Mouse (Mus musculus): ENCODE measurements at regions not wholly inside any gene's neighbourhood (a gene's known extent, or its start where the extent isn't known, plus 50 kb on each side); places are given as distances from the start of the nearest gene placed in this dataset.

GRCm38 (mm10) chrX:117953669-117954068 lies 473.4 kb upstream of the Tgif2lx2 start:
- no peaks in the 10 kb centered on the region for H3K36me3 ChIP-seq (ENCODE audit: control insufficient read depth in 1 of 2, insufficient read depth in 2 of 2, low read length in 2 of 2)
- H3K9me3 ChIP-seq (replicated peaks; ENCODE audit: insufficient read depth, low read length) = no peaks in the 10 kb centered on the region
- no peaks in the 10 kb centered on the region for H3K79me2 ChIP-seq (ENCODE audit: control insufficient read depth, insufficient read depth, low read length, poor library complexity)
- H3K27me3 ChIP-seq (ENCODE audit: control insufficient read depth in 1 of 2, insufficient read depth in 2 of 2, low read length in 2 of 2) = no peaks in the 10 kb centered on the region
- no peak overlapping the region for H3K27ac ChIP-seq (ENCODE audit: control insufficient read depth, low read depth, low read length)
- no peak overlapping the region for H3K9ac ChIP-seq (ENCODE audit: control insufficient read depth, low read depth, low read length, poor library complexity, severe bottlenecking)
- no peak overlapping the region for H3K4me3 ChIP-seq (ENCODE audit: control insufficient read depth in 1 of 2, insufficient read depth in 1 of 2, low read depth in 2 of 2, low read length in 2 of 2)
- no peak for TF ChIP-seq ZMIZ1 (IDR thresholded peaks at IDR 0.05; ENCODE audit: low read depth, low read length)
- no peak for TF ChIP-seq MEF2A (IDR thresholded peaks at IDR 0.05; ENCODE audit: extremely low read depth, insufficient replicate concordance, low read depth, low read length, poor library complexity, severe bottlenecking)
- no peak for TF ChIP-seq MAX (IDR thresholded peaks at IDR 0.05; ENCODE audit: low read length)
- TF ChIP-seq NELFE (IDR thresholded peaks at IDR 0.05; ENCODE audit: low read depth, low read length) = no peak
- no peak for TF ChIP-seq USF2 (IDR thresholded peaks at IDR 0.05; ENCODE audit: borderline replicate concordance in 1 of 2, insufficient read depth in 1 of 2, low read depth in 1 of 2, low read length in 2 of 2)
- no peak for TF ChIP-seq BHLHE40 (IDR thresholded peaks at IDR 0.05; ENCODE audit: borderline replicate concordance, low read depth, low read length)
- no peak for TF ChIP-seq MYB (IDR thresholded peaks at IDR 0.05; ENCODE audit: low read depth, low read length)
- no peak for TF ChIP-seq ETS1 (IDR thresholded peaks at IDR 0.05; ENCODE audit: low read depth, low read length)
- TF ChIP-seq SIN3A (IDR thresholded peaks at IDR 0.05; ENCODE audit: low read length) = no peak
- peak; percentile 45; the same call in 1 of the 2 replicates for TF ChIP-seq RCOR1 (IDR thresholded peaks at IDR 0.05; ENCODE audit: low read depth, low read length)
- TF ChIP-seq EP300 (IDR thresholded peaks at IDR 0.05; ENCODE audit: low read depth in 1 of 2, low read length in 2 of 2) = peak; percentile 52 to 63
- no peak for TF ChIP-seq USF1 (IDR thresholded peaks at IDR 0.05; ENCODE audit: low read depth, low read length)
- TF ChIP-seq GATA1 (IDR thresholded peaks at IDR 0.05; ENCODE audit: low read depth, low read length) = peak; percentile 40; the same call in 1 of the 2 replicates
- TF ChIP-seq UBTF (IDR thresholded peaks at IDR 0.05; ENCODE audit: borderline replicate concordance, insufficient read depth, low read depth, low read length) = no peak
- TF ChIP-seq RAD21 (IDR thresholded peaks at IDR 0.05; ENCODE audit: low read depth, low read length) = no peak
- peak; percentile 58 for DNase-seq (ENCODE audit: low read depth, low spot score)
- no peaks in the 10 kb centered on the region for H3K4me1 ChIP-seq (ENCODE audit: control insufficient read depth in 1 of 2, insufficient read depth in 2 of 2, low read length in 2 of 2)

DNA sequence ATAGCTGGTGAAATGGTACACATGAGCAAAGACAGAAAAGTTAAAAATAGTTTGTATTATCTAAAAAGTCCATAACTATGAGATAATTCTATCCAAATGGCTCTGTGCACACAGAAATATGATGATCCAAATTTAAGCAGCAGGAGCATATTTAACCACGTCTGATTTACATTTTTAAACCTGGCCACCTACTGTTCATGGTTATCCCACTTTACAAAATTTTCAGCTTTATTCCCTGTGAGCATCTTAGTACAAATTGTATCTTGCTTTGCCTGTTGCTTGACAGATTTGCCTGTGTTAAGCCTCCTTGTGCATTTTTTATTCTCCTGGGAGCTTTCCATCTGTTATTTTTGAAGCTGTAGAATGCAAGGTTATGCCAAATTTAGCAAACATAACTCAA lies 471.2 kb upstream of the Tgif2lx2 start:
- DNase-seq (ENCODE audit: low read depth, low spot score) = no peak
- H3K27me3 ChIP-seq (ENCODE audit: control insufficient read depth in 1 of 2, insufficient read depth in 2 of 2, low read length in 2 of 2) = no peaks in the 10 kb centered on the region
- TF ChIP-seq MAX (IDR thresholded peaks at IDR 0.05; ENCODE audit: low read length) (no peak), POLR2AphosphoS5 (IDR thresholded peaks at IDR 0.05; ENCODE audit: borderline replicate concordance, low read depth, low read length) (no peak), TAL1 (IDR thresholded peaks at IDR 0.05; ENCODE audit: low read length) (no peak)
- H3K4me3 ChIP-seq (ENCODE audit: control insufficient read depth in 1 of 2, insufficient read depth in 1 of 2, low read depth in 2 of 2, low read length in 2 of 2) = no peak overlapping the region
- H3K36me3 ChIP-seq (ENCODE audit: control insufficient read depth in 1 of 2, insufficient read depth in 2 of 2, low read length in 2 of 2) = no peaks in the 10 kb centered on the region
- no peaks in the 10 kb centered on the region for H3K79me2 ChIP-seq (ENCODE audit: control insufficient read depth, insufficient read depth, low read length, poor library complexity)
- H3K9ac ChIP-seq (ENCODE audit: control insufficient read depth, low read depth, low read length, poor library complexity, severe bottlenecking) = no peak overlapping the region
- no peak overlapping the region for H3K27ac ChIP-seq (ENCODE audit: control insufficient read depth, low read depth, low read length)
- H3K4me1 ChIP-seq (ENCODE audit: control insufficient read depth in 1 of 2, insufficient read depth in 2 of 2, low read length in 2 of 2) = no peaks in the 10 kb centered on the region
- H3K9me3 ChIP-seq (replicated peaks; ENCODE audit: insufficient read depth, low read length) = no peaks in the 10 kb centered on the region

Data from MEL (cell line).